In genomic region chr14:122283959-122284358, GRCm38 (mm10) we compare ENCODE assay signal across 17 mouse cellular contexts.
DNase-seq lines count a peak whose midpoint lies in the region; TF ChIP-seq lines count a peak whose summit lies in the region.
"Had no signal": no experiment of that assay in that cellular context is flagged by ENCODE, and none has a peak within 500 bp of the region (broad histone marks: within the 10 kb centered on the region; RNA-seq: fewer than 3 reads in every experiment).

No protein-coding gene starts in this region.

- TF ChIP-seq RAD21 in MEL (IDR thresholded peaks at IDR 0.05; ENCODE audit: low read depth, low read length): no peak

- H3K27me3 ChIP-seq in MEL (ENCODE audit: control insufficient read depth in 1 of 2, insufficient read depth in 2 of 2, low read length in 2 of 2): no peaks in the 10 kb centered on the region
- H3K27me3 ChIP-seq: CH12.LX, Patski had no signal

- no peaks in the 10 kb centered on the region for H3K9me3 ChIP-seq in MEL (replicated peaks; ENCODE audit: insufficient read depth, low read length)
- H3K9me3 ChIP-seq: G1E had no signal

- H3K79me2 ChIP-seq in MEL (ENCODE audit: control insufficient read depth, insufficient read depth, low read length, poor library complexity): no peaks in the 10 kb centered on the region

- no peak overlapping the region for H3K4me3 ChIP-seq in MEL (ENCODE audit: control insufficient read depth in 1 of 2, insufficient read depth in 1 of 2, low read depth in 2 of 2, low read length in 2 of 2)

- H3K4me1 ChIP-seq in MEL (ENCODE audit: control insufficient read depth in 1 of 2, insufficient read depth in 2 of 2, low read length in 2 of 2): peaks cover 3 to 10% of the 10 kb centered on the region in 2 experiments; a peak in 3 of 4 replicates

- no peak overlapping the region for H3K9ac ChIP-seq in MEL (ENCODE audit: control insufficient read depth, low read depth, low read length, poor library complexity, severe bottlenecking)

- H3K36me3 ChIP-seq in MEL (ENCODE audit: control insufficient read depth in 1 of 2, insufficient read depth in 2 of 2, low read length in 2 of 2): peaks cover 0 to 11% of the 10 kb centered on the region in 2 experiments; a peak in 2 of 4 replicates

- H3K27ac ChIP-seq in MEL (ENCODE audit: control insufficient read depth, low read depth, low read length): no peak overlapping the region

- DNase-seq in MEL (ENCODE audit: low read depth, low spot score): peak; percentile 58
- DNase-seq in kidney, postnatal 36 days: no peak
- DNase-seq: adrenal gland, adult 2 months; adrenal gland, adult 8-10 months; adrenal gland, postnatal 10 days; adrenal gland, postnatal 14 days; adrenal gland, postnatal 25 days; adrenal gland, postnatal 36 days; B cell, adult 2 months; cerebellum, adult 11 months; cerebellum, adult 11-12 months; cerebellum, adult 18-20 months; cerebellum, adult 2 months; cerebellum, adult 8-10 months had no signal

- no peak for TF ChIP-seq EP300 in MEL (IDR thresholded peaks at IDR 0.05; ENCODE audit: low read depth in 1 of 2, low read length in 2 of 2)

- no peak for TF ChIP-seq POLR2A in MEL (IDR thresholded peaks at IDR 0.05; ENCODE audit: control insufficient read depth in 1 of 2, insufficient read depth in 1 of 2, low read depth in 1 of 2, low read length in 2 of 2, poor library complexity in 1 of 2)

- TF ChIP-seq CTCF in MEL (IDR thresholded peaks at IDR 0.05 in 2 of 3, conservative IDR thresholded peaks at IDR 0.05 in 1 of 3; ENCODE audit: control insufficient read depth in 1 of 3, insufficient read depth in 1 of 3, low read depth in 2 of 3, low read length in 3 of 3, poor library complexity in 1 of 3, severe bottlenecking in 1 of 3): no peak

TF ChIP-seq in MEL, 35 proteins besides CTCF, POLR2A, EP300 and RAD21:
- TF ChIP-seq TAL1 (IDR thresholded peaks at IDR 0.05; ENCODE audit: low read length): no peak
- TF ChIP-seq ZNF384 (IDR thresholded peaks at IDR 0.05; ENCODE audit: low read depth, low read length): peak; percentile 91
- TF ChIP-seq USF2 (IDR thresholded peaks at IDR 0.05; ENCODE audit: borderline replicate concordance in 1 of 2, insufficient read depth in 1 of 2, low read depth in 1 of 2, low read length in 2 of 2): no peak
- TF ChIP-seq ZC3H11A (IDR thresholded peaks at IDR 0.05; ENCODE audit: low read depth, low read length): no peak
- no peak for TF ChIP-seq NELFE (IDR thresholded peaks at IDR 0.05; ENCODE audit: low read depth, low read length)
- peak; percentile 60 for TF ChIP-seq GATA1 (IDR thresholded peaks at IDR 0.05; ENCODE audit: low read depth, low read length)
- TF ChIP-seq ZMIZ1 (IDR thresholded peaks at IDR 0.05; ENCODE audit: low read depth, low read length): no peak
- no peak for TF ChIP-seq POLR2AphosphoS5 (IDR thresholded peaks at IDR 0.05; ENCODE audit: borderline replicate concordance, low read depth, low read length)
- no peak for TF ChIP-seq MYC (IDR thresholded peaks at IDR 0.05; ENCODE audit: low read depth, low read length)
- TF ChIP-seq MAX (IDR thresholded peaks at IDR 0.05; ENCODE audit: low read length): no peak
- no peak for TF ChIP-seq CHD1 (IDR thresholded peaks at IDR 0.05; ENCODE audit: low read depth, low read length)
- no peak for TF ChIP-seq MEF2A (IDR thresholded peaks at IDR 0.05; ENCODE audit: extremely low read depth, insufficient replicate concordance, low read depth, low read length, poor library complexity, severe bottlenecking)
- TF ChIP-seq USF1 (IDR thresholded peaks at IDR 0.05; ENCODE audit: low read depth, low read length): no peak
- no peak for TF ChIP-seq MXI1 (IDR thresholded peaks at IDR 0.05; ENCODE audit: low read depth, low read length)
- TF ChIP-seq RCOR1 (IDR thresholded peaks at IDR 0.05; ENCODE audit: low read depth, low read length): no peak
- TF ChIP-seq ETS1 (IDR thresholded peaks at IDR 0.05; ENCODE audit: low read depth, low read length): no peak
- no peak for TF ChIP-seq SIN3A (IDR thresholded peaks at IDR 0.05; ENCODE audit: low read length)
